Mouse (Mus musculus) embryonic fibroblast, embryonic 13.5 days (primary cell): ENCODE results near the gene Tmem208. TPM values are rescaled to one million over a fixed set of nuclear protein-coding genes. Genes with fewer than 3 reads are reported as not detected.
A peak's percentile ranks its signal among the peaks of the same experiment; 100 is the strongest.

Experiments used
- H3K27ac ChIP-seq: 2 replicates; pipeline ENCODE4 v1.5.1; 2012; ENCODE audit warnings: low read length, control low read depth, inconsistent platforms; ENCODE audit not compliant: insufficient read depth
- H3K4me1 ChIP-seq: 2 replicates; pipeline ENCODE4 v1.6.1; 2011; ENCODE audit warnings: low read length; ENCODE audit not compliant: control insufficient read depth, insufficient read depth
- H3K4me3 ChIP-seq: 2 replicates; pipeline ENCODE4 v1.5.1; 2011; ENCODE audit warnings: mild to moderate bottlenecking, control low read depth, low read length; ENCODE audit not compliant: insufficient read depth
- CTCF ChIP-seq: IDR thresholded peaks from 2 replicates; pipeline ENCODE4 v1.5.1; 2011; ENCODE audit warnings: mild to moderate bottlenecking, control low read depth, low read length, moderate library complexity, borderline replicate concordance; ENCODE audit not compliant: insufficient read depth
- POLR2A ChIP-seq: IDR thresholded peaks from 2 replicates; pipeline ENCODE4 v1.6.1; 2011; ENCODE audit warnings: low read depth, mild to moderate bottlenecking, control low read depth, low read length, moderate library complexity
- polyA plus RNA-seq: library from polyadenylated mRNA; stranded (reverse); fragments of >200 nt; gene quantifications from 2 replicates; pipeline ENCODE4 v1.2.4, GENCODE M21; 2011; ENCODE audit warnings: low read depth; ENCODE audit not compliant: missing spikeins, insufficient read length

The Tmem208 gene
- polyA plus RNA-seq, 1 experiment = 69.1 TPM

DNA sequence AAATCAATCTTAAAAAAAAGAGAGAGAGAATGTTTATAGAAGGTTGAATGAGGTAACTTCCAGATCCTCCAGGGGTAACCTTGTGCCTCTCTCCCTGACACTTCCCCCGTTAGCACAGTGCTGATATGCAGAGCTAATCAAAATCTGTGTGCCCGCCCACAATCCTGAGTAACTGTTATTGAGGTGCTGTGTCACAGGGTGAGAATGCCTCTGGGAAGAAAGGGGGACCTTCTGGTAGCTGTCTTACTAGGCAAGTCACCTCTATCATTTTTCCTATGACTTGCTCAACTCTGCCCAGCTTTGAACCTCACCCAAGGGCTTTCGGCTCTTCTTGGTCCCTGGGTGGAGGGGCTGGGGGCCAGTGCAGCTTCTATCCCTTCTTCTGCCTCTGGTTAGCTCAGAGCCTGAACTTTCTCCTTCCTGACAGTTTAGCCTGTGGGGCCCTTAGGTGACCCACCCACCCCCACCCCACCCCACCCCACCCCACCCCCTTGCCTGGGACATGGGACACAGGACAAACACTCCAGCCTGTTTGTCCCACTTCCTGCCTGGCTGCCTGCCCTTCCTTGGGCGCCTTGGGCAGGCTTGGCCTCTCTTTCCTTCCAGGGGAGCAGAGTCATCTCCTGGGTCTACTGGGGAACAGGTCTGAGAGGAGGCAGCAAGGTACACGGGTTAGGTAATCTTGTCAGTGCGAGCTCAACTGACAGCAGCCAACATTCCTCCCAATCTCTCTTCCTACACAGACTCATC lies 13.9 kb downstream of the Tmem208 start:
- peaks cover 11% of the 10 kb centered on the region for H3K4me1 ChIP-seq
- no peak overlapping the region for H3K4me3 ChIP-seq
- H3K27ac ChIP-seq = no peak overlapping the region
- no peak for TF ChIP-seq CTCF
- no peak for TF ChIP-seq POLR2A

DNA sequence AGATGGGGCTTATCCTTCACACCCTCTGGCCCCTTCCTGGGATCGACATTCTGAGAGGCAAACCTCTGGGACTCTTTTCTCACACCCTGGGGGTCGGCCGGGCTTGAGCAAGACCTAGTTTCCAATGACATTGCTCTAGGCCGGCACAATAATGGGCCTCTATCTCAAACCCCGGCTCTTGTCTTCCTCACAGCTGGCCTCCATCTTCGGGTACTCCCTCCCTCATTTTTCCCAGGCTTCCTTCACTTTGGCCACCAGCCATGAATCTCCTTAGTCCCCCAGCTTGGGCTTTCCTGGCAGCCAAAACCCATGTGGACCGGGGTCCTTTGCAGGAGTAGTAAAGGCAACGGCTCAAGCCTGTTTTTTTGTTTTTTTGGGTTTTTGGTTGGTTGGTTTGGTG lies 15.2 kb downstream of the Tmem208 start:
- no peak overlapping the region for H3K27ac ChIP-seq
- peaks cover 15% of the 10 kb centered on the region for H3K4me1 ChIP-seq

DNA sequence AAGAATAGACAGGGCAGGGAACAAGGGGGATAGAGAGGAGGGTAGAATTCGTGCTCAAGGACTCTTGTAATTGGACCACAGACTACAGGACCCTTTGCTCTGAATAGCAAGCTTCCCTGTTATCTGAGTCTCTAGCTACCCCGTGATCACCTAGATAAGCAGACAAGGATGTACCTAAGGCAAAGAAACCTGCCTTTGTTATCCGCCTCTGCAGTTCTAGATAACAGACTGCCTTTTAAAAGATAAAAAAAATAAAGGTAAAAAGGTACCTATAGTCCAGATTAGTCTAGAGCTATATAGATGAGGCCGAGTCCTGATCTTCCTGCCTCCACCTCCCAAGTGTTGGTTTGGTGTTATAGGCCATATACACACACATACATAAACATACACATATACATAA lies 16.6 kb downstream of the Tmem208 start:
- Histone ChIP-seq H3K27ac (no peak overlapping the region), H3K4me1 (peaks cover 15% of the 10 kb centered on the region), H3K4me3 (no peak overlapping the region)
- TF ChIP-seq CTCF (no peak), POLR2A (no peak)

More for the DNA sequence above, 15.2 kb downstream of the Tmem208 start:
- TF ChIP-seq POLR2A = no peak
- no peak overlapping the region for H3K4me3 ChIP-seq

DNA sequence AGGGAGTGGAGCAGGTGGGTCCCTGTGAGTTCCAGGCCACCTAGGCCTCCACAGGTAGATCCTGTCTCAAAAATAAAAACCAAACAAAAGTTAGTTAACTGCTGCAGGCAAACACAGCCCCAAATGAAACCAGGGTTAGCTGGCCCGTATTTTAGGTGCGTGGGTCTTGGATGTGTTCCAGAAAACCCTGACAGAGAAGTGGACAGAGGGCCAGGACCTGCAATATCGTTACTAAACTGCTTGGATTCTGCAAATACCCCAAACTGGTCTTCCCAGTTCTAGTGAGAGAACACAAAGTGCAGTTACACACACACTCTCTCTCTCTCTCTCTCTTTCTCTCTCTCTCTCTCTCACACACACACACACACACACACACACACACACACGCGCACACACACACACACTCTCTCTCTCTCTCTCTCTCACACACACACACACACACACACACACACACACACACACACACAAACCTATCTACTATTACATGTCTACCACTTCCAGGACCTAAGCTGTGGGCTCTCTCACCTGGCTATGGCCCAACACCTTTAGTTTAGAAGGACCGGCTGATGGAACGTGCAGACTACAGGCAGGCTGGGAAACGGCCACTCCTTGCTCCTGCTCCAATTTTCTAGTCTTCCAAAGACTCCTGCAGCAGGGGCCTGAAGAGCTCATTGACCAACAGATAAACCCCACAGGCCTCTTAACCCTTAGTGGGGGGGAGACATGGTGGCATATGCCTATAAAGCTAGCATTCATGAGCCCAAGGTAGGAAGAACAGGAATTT lies 17.8 kb downstream of the Tmem208 start:
- H3K27ac ChIP-seq = no peak overlapping the region
- H3K4me1 ChIP-seq = peaks cover 15% of the 10 kb centered on the region
- H3K4me3 ChIP-seq = no peak overlapping the region
- TF ChIP-seq CTCF (no peak), POLR2A (no peak)

DNA sequence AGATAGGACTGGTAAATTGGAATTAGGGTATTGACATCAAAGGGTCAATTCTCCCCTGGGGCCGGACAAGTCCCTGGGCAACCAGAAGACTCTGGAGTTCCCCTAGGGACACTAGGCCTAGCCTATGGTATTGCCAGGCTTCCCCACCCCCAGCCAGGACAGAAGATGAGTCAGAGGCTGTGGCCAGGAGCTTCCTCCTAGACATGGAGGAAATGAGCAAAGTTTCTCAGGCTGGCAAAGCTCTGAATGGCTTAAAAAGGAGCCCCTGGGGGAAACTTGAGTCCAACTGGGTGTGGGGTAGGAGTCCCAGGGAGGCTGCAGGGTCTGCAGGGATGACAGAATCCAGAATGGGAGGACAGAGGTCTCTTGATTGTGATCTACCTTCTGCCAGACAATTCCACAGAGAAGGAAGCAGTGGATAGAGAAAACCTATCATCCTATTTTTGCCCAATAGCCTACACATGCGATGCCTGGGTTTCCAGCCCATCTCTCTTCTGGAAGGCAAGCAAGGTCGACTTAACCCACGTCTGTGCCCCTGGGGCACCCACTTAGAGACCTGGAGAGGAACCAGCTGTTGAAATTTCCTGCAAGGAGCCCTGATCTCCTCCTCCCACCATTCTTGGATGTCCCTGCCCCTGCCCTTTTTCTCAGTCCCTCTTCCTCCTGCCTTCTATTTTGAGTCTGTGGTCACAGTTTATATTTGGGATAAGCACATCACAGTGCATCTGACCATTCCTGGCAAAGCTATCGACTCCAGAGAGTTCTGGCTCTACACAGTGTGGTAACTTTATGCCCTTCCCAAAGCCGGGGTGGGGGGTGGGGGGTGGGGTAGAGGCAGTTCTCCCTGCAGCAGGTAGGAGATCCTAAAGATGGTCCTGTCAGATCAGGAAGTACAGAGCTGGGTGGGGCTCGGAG lies 19.2 kb downstream of the Tmem208 start:
- Histone ChIP-seq H3K27ac (peak overlapping the region; percentile 72), H3K4me1 (peaks cover 17% of the 10 kb centered on the region), H3K4me3 (no peak overlapping the region)
- TF ChIP-seq POLR2A (no peak), CTCF (no peak)

DNA sequence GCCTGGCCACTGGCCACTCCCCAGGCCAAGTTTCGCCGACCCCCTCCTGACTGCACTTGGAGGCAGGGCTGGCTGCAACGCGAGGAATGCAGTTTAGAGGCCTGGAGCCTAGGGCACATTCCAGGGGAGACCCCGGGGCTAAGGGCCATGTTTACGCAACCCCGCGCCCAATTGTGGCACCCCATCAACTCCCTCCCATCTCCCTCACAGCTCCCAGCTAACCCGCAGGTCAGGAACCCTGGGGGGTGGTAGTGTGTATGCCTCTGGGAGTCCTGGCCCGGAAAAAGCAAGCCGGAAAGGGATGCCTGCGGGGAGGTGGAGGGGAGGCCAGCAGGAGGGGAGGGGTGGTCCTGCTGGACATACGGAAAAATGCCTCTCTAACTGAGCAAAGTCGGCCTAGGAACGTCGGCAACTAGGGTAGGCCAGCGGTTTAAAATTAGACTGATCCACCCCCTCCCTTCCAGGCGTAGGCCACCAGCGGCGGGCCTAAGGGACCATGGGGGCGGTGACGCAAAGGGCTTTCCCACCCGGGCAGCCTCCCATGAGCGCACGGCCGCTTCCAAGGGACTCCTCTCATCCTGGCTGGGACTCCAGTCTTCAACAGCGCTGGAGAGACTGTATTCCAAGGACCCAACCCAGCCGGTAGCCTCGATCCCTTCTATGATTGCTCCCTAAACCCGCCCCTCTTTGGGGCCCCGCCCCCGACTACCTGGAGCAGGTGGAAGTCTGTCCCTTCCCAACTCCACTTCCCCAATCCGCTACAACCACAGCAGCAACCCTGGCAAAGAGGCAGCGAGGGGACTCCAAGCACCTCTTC lies 20.7 kb downstream of the Tmem208 start:
- peak; percentile 43; the same call in 1 of the 2 replicates for TF ChIP-seq POLR2A
- no peak for TF ChIP-seq CTCF
- Histone ChIP-seq H3K4me1 (peaks cover 12% of the 10 kb centered on the region), H3K27ac (peak overlapping the region; percentile 55), H3K4me3 (peak overlapping the region; percentile 75)

DNA sequence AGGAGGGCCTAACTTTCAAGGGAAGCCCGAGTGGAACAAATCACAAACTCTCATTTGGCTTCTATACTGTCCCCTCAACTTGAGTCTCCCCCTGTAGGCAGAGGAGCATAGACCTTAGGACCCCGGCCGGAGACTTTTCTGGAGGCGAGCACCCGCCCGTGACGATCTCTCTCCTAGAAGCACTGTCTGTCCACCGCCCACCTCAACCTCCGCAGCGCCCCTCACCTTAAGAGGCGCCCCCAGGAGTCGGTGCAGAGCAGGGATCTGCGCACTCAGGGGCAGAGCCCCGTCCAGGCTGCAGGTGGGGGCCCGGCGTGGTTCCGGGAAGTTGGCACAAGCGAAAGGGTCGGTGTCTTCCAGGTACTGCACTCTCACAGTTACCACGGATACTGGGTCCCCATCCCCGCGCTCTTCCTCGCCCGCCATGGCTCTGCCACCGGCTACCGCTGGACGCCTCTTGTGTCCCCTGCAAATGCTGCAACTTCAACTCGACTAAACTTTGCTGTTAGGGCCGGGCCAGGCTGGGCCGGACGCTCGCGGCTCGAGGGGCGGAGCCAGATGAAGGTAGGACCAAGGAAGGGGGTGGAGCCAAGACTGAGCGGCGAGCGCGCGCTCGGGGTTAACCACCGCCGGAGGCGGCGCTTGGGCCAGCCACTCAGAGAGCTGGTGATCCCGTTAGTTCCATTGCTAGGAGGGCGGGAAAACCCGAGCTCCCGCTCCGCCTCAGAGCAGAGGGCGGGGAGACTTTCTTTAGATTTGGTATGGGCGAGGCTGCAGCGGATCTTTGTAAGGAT lies 21.5 kb downstream of the Tmem208 start, which contains the start of gene Fhod1:
TSS of gene Fhod1 (minus strand) at position 526 of the 794 bp plus-strand sequence.
- Histone ChIP-seq H3K27ac (peak within 1 kb of the TSS; percentile 85), H3K4me1 (peaks cover 12% of the 10 kb centered on the region), H3K4me3 (peak within 1 kb of the TSS; percentile 90)
- TF ChIP-seq CTCF (no peak), POLR2A (peak; percentile 84)

DNA sequence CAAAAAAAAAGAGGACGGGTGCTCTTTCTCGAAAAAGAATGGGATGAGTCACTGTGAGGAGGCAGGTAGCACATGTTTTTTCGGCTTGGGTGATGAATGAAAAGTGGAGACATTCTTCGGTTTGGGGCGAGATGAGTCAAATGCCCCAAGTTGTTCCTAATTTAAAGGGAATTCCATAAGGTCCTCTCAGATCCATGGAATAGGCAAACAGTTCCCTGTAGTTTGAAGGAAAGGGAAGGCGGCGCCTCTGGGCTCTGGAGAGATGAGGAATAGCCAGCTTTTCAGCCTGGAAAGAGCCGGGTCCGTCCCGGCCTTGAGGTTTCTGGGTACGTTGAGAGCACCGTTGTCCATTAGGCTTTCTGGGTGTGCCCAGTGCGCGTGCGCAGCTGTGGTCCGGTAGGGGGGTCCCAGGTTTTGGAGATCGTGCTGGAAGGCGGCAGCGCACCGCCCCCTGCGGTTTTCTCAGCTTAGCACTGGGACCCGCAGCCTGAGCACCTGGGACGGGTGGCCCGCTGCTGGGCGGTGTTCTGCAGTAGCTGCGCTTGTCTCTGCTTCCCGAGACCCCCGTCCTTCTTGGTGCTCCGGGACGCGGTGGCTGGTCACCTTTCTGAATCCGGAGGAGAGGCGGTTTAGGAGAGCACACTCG lies 22.4 kb downstream of the Tmem208 start, which contains the start of gene Slc9a5:
TSS of gene Slc9a5 (plus strand) at position 394 of the 646 bp plus-strand sequence.
- no peak for TF ChIP-seq CTCF
- TF ChIP-seq POLR2A = peak; percentile 38
- H3K4me1 ChIP-seq = peaks cover 12% of the 10 kb centered on the region
- peak within 1 kb of the TSS; percentile 90 for H3K4me3 ChIP-seq
- peak within 1 kb of the TSS; percentile 85 for H3K27ac ChIP-seq
